Mouse (Mus musculus) hindbrain, embryonic 14.5 days (tissue): ENCODE results near the gene Hs6st2. TPM values are rescaled to one million over a fixed set of nuclear protein-coding genes. Genes with fewer than 3 reads are reported as not detected.

Experiments used
- ATAC-seq: fragments of 200-750 bp; cut with Nextera tagmentation; 2 replicates; pipeline ENCODE4 v1.8.0; 2017; ENCODE audit warnings: moderate number of reproducible peaks, mild to moderate bottlenecking, moderate TSS enrichment, moderate library complexity; ENCODE audit not compliant: low FRiP score
- DNase-seq: peaks from one replicate; pipeline ENCODE4 v3.0.0-alpha.2; 2015; ENCODE audit warnings: low spot score
- H3K27ac ChIP-seq: fragments of 300-500 bp; sonication (generic); 2 replicates; pipeline ENCODE4 v1.5.1; 2014; ENCODE audit warnings: mild to moderate bottlenecking, moderate library complexity
- H3K27me3 ChIP-seq: fragments of 300-500 bp; sonication (generic); 2 replicates; pipeline ENCODE4 v1.6.1; 2014; ENCODE audit warnings: mild to moderate bottlenecking, low read length, mixed read lengths; ENCODE audit not compliant: control insufficient read depth, insufficient read depth
- H3K36me3 ChIP-seq: fragments of 300-500 bp; sonication (generic); replicated peaks from 2 replicates; pipeline ENCODE4 v1.6.1; 2014; ENCODE audit not compliant: control insufficient read depth, insufficient read depth
- H3K4me1 ChIP-seq: fragments of 300-500 bp; sonication (generic); replicated peaks from 2 replicates; pipeline ENCODE4 v1.6.1; 2014; ENCODE audit warnings: antibody characterized with exemption, low read length, mixed read lengths; ENCODE audit not compliant: control insufficient read depth, insufficient read depth
- H3K4me2 ChIP-seq: fragments of 300-500 bp; sonication (generic); replicated peaks from 2 replicates; pipeline ENCODE4 v1.6.1; 2014; ENCODE audit warnings: mild to moderate bottlenecking, moderate library complexity
- H3K4me3 ChIP-seq: fragments of 300-500 bp; sonication (generic); replicated peaks from 2 replicates; pipeline ENCODE4 v1.5.1; 2014; ENCODE audit warnings: mild to moderate bottlenecking, low read length
- H3K9ac ChIP-seq: fragments of 300-500 bp; sonication (generic); 2 replicates; pipeline ENCODE4 v1.6.1; 2014
- H3K9me3 ChIP-seq: fragments of 300-500 bp; sonication (generic); 2 replicates; pipeline ENCODE4 v1.6.1; 2016; ENCODE audit warnings: low read length; ENCODE audit not compliant: control insufficient read depth
- WGBS: fragments of 180-500 bp; shearing (Covaris S2); extraction: QIAGEN DNeasy Blood & Tissue Kit; methylation state at CpG from one replicate; pipeline ENCODE4 v1.1.7; 2014; 5-methylcytosine and 5-hydroxymethylcytosine counted together
- polyA plus RNA-seq: library from polyadenylated mRNA; unstranded; fragments of >200 nt; fragmentation: Nextera tagmentation; extraction: Ambion mirVana; gene quantifications from 2 replicates; pipeline ENCODE4 v1.2.1, GENCODE M21; 2014

Hs6st2 gene
- polyA plus RNA-seq, 1 experiment from 2014 or later, result 43.7 TPM

- ATAC-seq, result peak; percentile 85
- no peaks in the 10 kb centered on the region for H3K36me3 ChIP-seq
- 23% methylated on average over 53 of the region's 70 CpGs for WGBS
Observed at GRCm38 (mm10) chrX:51680428-51681169, 1.1 kb downstream of the Hs6st2 start.

GRCm38 (mm10) chrX:51679601-51680427 is 1.8 kb downstream of the Hs6st2 start:
- Histone ChIP-seq H3K36me3 (no peaks in the 10 kb centered on the region), H3K9me3 (no peaks in the 10 kb centered on the region), H3K4me1 (0 out of 2 replicates have a peak, but pooled peaks cover 3% of the 10 kb centered on the region), H3K9ac (peak overlapping the region; percentile 57), H3K27ac (peak overlapping the region; percentile 38; the same call in 1 of the 2 replicates), H3K4me2 (peak overlapping the region; percentile 77), H3K4me3 (peak overlapping the region; percentile 50), H3K27me3 (peaks cover 16% of the 10 kb centered on the region; the same call in 1 of the 2 replicates)
- 23% methylated on average over 44 of the region's 46 CpGs for WGBS
- DNase-seq (no peak), ATAC-seq (peak; percentile 69)

More at GRCm38 (mm10) chrX:51680428-51681169, 1.1 kb downstream of the Hs6st2 start:
- H3K4me3 ChIP-seq, result peak overlapping the region; percentile 50
- peak overlapping the region; percentile 77 for H3K4me2 ChIP-seq
- no peaks in the 10 kb centered on the region for H3K9me3 ChIP-seq
- H3K4me1 ChIP-seq, result 0 out of 2 replicates have a peak, but pooled peaks cover 3% of the 10 kb centered on the region
- peak overlapping the region; percentile 57 for H3K9ac ChIP-seq
- peak; percentile 48 for DNase-seq
- peaks cover 16% of the 10 kb centered on the region; the same call in 1 of the 2 replicates for H3K27me3 ChIP-seq
- peak overlapping the region; percentile 38 for H3K27ac ChIP-seq

GRCm38 (mm10) chrX:51658236-51658635 is 23.4 kb downstream of the Hs6st2 start:
- WGBS, result 49% methylated on average over 2 of the region's 2 CpGs
- no peak overlapping the region for H3K9ac ChIP-seq
- H3K36me3 ChIP-seq, result no peaks in the 10 kb centered on the region
- no peak overlapping the region for H3K4me2 ChIP-seq
- no peak overlapping the region for H3K4me3 ChIP-seq
- no peak overlapping the region for H3K27ac ChIP-seq
- no peaks in the 10 kb centered on the region for H3K9me3 ChIP-seq
- DNase-seq, result no peak
- no peaks in the 10 kb centered on the region for H3K27me3 ChIP-seq
- no peak for ATAC-seq
- no peaks in the 10 kb centered on the region for H3K4me1 ChIP-seq

GRCm38 (mm10) chrX:51642661-51643257 is 38.9 kb downstream of the Hs6st2 start:
- WGBS, result 89% methylated on average over 3 of the region's 3 CpGs
- Histone ChIP-seq H3K4me1 (no peaks in the 10 kb centered on the region), H3K36me3 (no peaks in the 10 kb centered on the region), H3K9me3 (no peaks in the 10 kb centered on the region), H3K27me3 (no peaks in the 10 kb centered on the region), H3K27ac (no peak overlapping the region), H3K4me3 (no peak overlapping the region), H3K4me2 (no peak overlapping the region), H3K9ac (no peak overlapping the region)
- no peak for DNase-seq
- ATAC-seq, result no peak

- DNase-seq (no peak), ATAC-seq (no peak)
- H3K36me3 ChIP-seq, result no peaks in the 10 kb centered on the region
- H3K27me3 ChIP-seq, result no peaks in the 10 kb centered on the region
- H3K9me3 ChIP-seq, result no peaks in the 10 kb centered on the region
- H3K4me2 ChIP-seq, result no peak overlapping the region
- no peak overlapping the region for H3K9ac ChIP-seq
- no peak overlapping the region for H3K27ac ChIP-seq
- WGBS, result 68% methylated on average over 7 of the region's 7 CpGs
- no peak overlapping the region for H3K4me3 ChIP-seq
- H3K4me1 ChIP-seq, result no peaks in the 10 kb centered on the region
Observed at GRCm38 (mm10) chrX:51635756-51636155, 45.9 kb downstream of the Hs6st2 start.

- ATAC-seq, result no peak
- WGBS, result 65% methylated on average over 2 of the region's 2 CpGs
- Histone ChIP-seq H3K9me3 (no peaks in the 10 kb centered on the region), H3K4me3 (no peak overlapping the region), H3K9ac (no peak overlapping the region), H3K4me1 (no peaks in the 10 kb centered on the region), H3K4me2 (no peak overlapping the region), H3K27me3 (no peaks in the 10 kb centered on the region), H3K36me3 (no peaks in the 10 kb centered on the region), H3K27ac (no peak overlapping the region)
- DNase-seq, result no peak
Observed at GRCm38 (mm10) chrX:51631376-51631775, 50.3 kb downstream of the Hs6st2 start.

GRCm38 (mm10) chrX:51614384-51615004 is 67.2 kb downstream of the Hs6st2 start:
- DNase-seq (no peak), ATAC-seq (no peak)
- Histone ChIP-seq H3K4me3 (no peak overlapping the region), H3K27ac (no peak overlapping the region), H3K9ac (no peak overlapping the region), H3K4me2 (no peak overlapping the region; the same call in 1 of the 2 replicates), H3K36me3 (no peaks in the 10 kb centered on the region), H3K27me3 (no peaks in the 10 kb centered on the region), H3K9me3 (no peaks in the 10 kb centered on the region), H3K4me1 (no peaks in the 10 kb centered on the region)
- 28% methylated on average over 7 of the region's 7 CpGs for WGBS

- Histone ChIP-seq H3K4me1 (no peaks in the 10 kb centered on the region), H3K27ac (no peak overlapping the region), H3K27me3 (no peaks in the 10 kb centered on the region), H3K9me3 (no peaks in the 10 kb centered on the region), H3K36me3 (no peaks in the 10 kb centered on the region), H3K4me2 (no peak overlapping the region), H3K4me3 (no peak overlapping the region), H3K9ac (no peak overlapping the region)
- ATAC-seq, result no peak
- DNase-seq, result no peak
- 53% methylated on average over 1 of the region's 1 CpGs for WGBS
Observed at GRCm38 (mm10) chrX:51610743-51611142, 70.9 kb downstream of the Hs6st2 start.
